Mouse (Mus musculus) CD4-positive helper T cell, adult 2 months (primary cell): Measurements from ENCODE around the gene Rasa2.
A peak's percentile ranks its signal among the peaks of the same experiment; 100 is the strongest.
"Not testable (repeated sequence)": the region's sequence is repeated elsewhere in the genome, so short reads cannot be mapped to it uniquely, and the experiment has no call there.

ENCODE experiments used
- DNase-seq: peaks from one replicate; pipeline ENCODE4 v3.0.0-alpha.2; 2012; ENCODE audit warnings: low read depth, missing footprints, low spot score

The Rasa2 gene

DNA sequence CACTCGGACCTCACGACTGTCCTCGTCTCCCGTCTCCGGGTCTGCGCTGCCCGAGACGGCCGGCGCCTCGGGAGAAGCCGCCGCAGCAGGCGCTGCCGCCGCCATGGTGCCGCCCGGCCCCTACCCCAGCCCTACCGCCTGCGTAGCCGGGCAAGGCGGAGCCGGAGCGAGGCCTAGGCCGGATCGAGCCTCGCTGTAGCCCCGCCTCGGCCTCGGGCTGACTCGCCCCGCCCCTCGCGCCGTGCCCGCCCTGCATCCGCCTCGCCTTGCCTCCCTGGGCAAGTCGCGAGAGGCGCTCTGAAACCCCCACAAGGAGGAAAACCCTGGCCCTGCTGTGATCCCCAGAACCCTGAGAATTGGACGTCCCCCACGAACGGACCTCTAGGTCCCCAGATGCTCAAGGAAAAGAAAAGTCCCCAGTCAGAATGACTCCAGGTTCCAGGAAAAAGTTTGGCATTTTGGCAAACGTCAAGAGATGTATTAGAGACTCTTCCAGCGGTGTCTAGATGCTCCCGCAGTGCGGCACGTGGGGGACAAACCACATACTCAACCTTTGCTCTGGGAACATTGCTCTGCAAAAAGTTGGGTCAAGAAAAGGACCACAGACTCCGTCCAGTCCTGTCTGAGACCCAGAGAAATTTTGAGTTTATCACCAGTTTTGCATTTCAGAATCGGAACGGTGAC, at the start of gene Rasa2:
Rasa2 (minus strand) TSS at position 229 of the 684 bp plus-strand sequence.
- DNase-seq = peak; percentile 94

DNA sequence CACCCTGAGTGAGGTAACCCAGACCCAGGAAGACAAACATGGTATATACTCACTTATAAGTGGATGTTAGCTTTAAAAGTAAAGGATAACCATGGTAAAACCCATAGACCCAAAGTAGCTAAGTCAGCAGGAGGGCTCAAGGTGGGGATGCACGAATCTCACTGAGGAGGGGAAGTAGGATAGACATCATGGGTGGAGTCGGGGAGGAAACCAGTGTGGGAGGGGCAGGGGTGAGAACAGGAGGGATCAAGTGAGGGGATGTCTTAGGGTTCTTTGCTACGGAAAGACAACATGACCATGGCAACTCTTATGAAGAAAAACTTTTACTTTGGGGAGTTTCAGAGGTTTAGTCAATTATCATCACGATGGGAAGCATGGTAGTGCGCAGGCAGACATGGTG, 47.2 kb upstream of the Rasa2 start:
- DNase-seq = peak; percentile 12

DNA sequence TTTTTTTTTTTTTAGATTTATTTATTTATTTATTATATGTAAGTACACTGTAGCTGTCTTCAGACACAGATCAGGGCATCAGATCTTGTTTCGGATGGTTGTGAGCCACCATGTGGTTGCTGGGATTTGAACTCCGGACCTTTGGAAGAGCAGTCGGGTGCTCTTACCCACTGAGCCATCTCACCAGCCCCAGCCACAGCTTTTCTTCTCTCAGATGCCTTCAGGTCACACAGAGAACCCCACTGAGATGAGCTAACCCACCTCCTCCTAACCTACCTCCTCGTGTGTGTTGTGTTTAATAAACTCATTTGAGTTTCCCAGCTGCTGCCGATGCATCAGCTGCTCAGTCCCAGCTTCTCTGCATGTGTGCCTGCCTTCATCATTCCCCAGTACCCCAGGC, 46.3 kb upstream of the Rasa2 start:
- DNase-seq = not testable (repeated sequence)

DNA sequence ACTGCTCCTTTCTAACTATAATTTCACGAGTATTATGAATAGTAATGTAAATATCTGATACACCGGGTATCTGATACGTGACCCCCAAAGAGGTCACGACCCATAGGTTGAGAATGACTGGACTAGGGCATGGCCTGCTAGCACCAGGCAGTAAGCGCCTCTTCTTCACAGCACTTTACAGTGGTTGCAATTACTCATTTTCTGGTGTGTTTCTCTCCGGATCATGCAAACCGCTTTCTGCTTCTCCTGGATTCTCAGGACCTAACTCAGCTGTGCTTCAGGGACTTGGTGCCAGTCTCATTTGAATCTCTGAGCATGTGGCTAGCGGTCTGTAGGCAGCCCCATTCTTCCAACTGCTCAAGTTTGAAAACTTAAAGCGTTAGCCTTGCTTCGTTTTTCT, 45.3 kb upstream of the Rasa2 start:
- DNase-seq = no peak

DNA sequence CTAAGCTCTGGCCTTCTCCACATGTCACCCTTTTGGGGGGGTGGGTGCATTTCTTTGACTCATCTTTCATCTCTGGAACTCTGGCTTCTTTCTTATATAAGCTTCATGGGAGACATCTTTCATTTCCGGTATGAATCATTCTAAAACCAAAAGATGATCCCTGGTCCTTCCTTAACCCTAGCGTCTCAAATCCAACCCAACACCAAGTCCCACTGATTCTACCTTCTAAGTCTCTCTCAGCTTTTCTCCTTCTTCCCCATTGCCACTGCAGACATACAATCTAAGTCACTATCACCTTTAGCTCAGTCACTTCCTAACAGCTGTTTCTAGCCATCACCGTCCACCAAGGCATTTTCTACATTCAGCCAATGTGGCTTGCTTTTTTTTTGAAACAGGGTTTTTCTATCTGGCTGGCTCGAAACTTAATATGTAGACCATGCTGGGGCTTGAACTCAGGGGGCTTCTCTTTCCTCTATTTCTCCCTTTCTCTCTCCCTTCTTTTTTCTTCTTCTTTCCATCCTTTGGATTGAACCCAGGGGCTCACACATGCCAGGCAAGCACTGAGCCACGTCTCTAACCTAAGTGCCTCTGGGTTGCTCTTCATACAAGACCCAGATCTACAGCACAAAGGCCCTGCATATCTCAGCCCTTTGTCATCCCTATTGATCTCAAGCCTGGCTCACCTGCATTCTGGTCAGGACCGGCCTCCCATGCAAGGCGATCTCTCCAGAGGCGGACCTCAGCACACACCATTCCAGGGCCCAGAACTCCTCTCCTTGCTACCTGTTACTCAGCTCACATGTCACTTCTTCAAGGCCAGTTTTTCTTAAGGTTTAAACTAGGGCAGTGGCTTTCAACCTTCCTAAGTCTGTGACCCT, 44.6 kb upstream of the Rasa2 start:
- no peak for DNase-seq

GRCm38 (mm10) chr9:96675071-96675762, 43.8 kb upstream of the Rasa2 start:
- peak; percentile 84 for DNase-seq

DNA sequence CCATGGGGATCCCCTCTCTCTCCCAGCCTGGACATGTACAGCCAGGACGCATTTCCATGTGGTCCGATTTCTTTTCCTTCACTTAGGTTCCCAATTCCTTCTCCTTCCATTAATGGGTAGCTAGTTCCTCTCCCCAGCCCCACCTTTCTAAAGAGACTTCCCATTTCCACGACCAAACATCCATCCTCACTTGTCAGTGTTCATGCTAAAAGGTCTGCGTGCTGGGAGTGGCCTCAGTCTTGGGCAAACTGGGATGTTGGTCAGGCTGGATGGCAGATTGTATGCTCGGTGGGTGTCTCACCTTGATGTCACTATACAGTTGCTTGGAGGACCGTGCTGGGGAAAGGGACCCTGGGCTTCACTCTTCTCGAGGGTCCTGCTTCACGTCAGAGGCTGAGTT, 42.9 kb upstream of the Rasa2 start:
- DNase-seq = no peak

- DNase-seq = no peak
Observed at GRCm38 (mm10) chr9:96672466-96672865, 41.0 kb upstream of the Rasa2 start.

DNA sequence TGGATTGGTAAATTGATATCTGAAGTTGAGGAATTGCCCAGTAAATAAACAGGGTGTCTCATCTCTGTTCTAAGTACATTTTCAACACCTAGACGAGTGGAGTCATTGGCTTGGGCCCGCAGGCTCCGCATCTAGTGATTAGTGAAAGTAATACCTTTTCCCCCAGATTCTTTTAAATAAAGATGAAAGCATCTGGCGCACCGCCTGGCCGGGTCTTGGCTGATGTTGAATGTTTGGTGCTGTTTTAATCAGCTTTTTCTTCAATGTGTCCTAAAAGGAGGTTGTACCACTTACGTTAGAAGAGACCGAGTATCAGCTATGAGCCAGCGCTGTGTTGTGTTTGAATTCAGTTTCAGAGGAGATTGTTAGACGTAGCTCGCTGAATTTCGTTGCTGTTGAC, 39.8 kb upstream of the Rasa2 start:
- DNase-seq = no peak

DNA sequence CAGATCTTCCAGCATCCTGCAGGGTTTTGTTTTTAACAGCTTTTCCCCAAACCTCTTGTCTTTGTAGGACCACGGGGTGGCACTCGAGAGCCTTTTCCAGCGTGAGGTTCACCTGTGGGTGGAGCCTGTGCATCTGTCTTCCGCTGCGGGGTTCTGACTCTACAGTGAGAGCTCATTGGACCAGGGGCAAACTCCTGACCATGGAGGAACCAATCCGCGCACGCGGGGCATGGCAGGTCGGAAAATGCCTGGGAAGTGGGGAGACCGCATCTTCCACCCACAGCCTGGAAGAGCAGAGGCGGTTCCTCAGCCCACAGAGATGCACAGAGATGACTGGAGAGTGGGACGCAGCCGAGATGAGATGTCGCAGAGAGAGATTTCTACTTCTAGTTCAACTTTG, 38.5 kb upstream of the Rasa2 start:
- DNase-seq = peak; percentile 96

DNA sequence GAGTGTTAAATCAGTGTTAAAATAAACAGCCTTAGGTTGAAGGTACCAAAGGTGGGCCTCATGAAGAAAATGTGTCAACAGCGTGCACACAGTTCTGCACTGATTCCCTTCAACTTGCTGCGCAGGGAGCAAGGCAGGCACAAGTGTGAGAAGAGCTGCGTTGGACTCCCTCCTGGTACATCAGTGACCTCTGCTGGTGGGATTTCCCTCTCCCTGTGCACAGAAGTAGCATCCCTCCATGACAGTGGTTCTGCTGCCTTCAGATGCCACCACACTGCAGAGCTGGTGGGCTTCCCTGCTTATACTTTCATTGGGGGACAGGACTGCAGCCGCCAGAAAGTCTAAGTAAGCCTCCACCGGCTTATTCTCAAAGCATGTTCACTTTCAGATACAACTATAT, 37.2 kb upstream of the Rasa2 start:
- DNase-seq = peak; percentile 60

DNA sequence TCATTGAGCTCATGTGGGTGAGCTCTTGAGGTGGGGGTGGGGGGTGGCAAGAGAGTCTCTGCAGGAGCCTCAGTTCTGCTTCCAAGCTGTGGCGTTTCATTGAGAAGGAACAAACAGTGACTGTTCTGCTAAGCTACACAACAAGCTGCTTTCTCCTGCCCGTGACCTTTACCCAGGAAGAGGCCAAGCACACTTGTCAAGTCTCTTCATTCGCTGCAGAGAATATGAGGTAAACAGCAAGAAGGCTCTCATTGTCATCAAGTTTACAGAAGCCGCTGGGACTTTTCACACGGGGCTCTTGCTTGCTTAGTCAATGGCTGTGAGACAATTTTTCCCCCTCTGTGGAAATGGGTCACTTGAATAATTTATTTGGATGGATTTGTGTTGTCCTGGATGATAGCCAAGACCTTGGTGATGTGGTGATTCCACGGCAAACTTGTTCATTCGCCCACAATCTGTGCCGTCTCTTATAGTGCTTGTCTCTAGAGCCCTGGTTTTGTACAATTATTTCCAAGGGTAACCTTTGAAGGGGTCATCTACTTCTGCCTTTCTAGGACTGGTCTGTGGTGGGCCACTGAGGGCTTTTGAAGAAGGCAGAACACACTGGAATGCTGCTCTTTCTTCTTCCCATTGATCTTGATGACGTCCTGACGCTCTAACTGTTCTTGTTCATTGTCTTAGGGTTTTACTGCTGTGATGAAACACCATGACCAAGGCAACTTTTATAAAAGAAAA, 29.3 kb upstream of the Rasa2 start:
- DNase-seq = no peak

DNA sequence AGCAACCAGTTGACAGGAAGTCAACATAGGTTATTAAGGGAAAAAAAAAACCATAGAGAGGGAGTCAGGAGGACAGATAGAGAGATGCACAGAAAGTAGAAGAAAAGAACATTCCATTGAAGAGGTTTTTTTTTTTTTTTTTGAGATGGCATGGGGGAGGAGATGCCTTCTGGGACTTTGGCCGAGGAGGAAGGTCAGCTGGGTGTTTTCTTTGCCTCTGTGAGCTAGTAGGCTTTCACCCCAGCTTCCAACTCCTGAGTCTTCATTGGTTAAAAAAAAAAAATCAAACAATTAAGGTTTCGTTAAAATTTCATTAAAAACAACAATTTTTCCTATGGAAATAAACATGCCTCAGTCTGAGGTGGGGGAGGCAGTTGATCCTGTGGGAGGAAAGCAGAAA, 28.4 kb upstream of the Rasa2 start:
- no peak for DNase-seq

GRCm38 (mm10) chr9:96653538-96653937, 22.1 kb upstream of the Rasa2 start:
- no peak for DNase-seq

DNA sequence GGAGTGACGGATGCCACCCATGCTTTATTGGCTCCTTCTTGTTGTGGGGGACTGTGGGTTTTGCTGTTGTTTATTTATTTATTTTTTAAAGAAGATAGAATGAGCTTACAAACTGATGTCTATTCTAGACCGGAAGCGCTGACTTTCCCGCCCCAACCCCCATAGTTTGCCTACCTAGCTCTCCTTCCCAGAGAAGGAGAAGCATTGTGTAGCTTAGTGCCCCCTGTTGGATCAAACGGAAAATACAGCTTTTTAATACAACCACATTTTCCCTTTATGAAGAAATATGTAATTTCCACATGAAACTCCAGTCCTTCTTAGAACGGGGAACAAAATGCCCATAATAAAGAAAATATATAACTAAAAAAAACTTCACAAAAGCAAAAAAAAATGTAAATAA, 21.3 kb upstream of the Rasa2 start:
- DNase-seq = peak; percentile 68

DNA sequence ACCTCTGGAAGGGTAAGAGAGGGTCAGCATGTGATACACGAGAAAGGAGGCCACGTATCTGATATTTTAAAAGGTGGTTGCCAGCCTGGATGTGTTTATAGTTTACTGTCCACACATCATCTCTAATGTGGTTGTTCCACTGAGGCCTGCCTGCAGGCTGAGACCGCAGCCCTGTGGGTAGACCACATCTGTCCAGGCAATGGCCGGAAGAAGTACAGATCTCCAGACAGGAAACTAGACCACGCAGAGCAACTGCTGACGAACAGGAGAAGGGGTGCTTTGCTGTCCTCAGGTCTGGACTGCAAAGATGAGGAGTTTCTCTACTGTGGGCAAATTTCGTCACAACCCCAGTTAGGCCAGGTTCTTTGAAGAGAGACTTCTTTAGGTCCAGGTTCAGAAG, 19.4 kb upstream of the Rasa2 start:
- DNase-seq = no peak

DNA sequence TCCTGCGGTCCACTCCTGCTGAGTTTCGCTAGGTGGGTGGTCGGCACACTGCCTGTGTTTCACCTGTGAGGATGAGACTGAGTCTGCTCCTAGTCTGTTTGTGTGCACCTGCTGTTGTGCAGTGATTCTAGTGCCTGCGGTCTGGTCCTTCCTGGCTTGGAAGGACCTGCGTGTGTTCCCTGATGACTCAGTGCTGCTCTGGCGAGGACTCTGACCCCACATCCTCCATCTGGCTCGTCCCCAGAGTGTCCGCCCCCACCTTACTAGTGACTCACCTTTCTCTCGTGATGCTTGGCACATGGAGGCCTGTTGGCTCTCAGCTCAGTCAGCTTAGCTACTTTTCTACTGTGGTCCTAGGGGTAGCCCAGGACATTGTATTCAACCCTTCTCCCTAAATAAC, 18.5 kb upstream of the Rasa2 start:
- DNase-seq = peak; percentile 64

- DNase-seq = no peak
Observed at GRCm38 (mm10) chr9:96649362-96649761, 17.9 kb upstream of the Rasa2 start.

- peak; percentile 59 for DNase-seq
Observed at GRCm38 (mm10) chr9:96646668-96647295, 15.4 kb upstream of the Rasa2 start.

DNA sequence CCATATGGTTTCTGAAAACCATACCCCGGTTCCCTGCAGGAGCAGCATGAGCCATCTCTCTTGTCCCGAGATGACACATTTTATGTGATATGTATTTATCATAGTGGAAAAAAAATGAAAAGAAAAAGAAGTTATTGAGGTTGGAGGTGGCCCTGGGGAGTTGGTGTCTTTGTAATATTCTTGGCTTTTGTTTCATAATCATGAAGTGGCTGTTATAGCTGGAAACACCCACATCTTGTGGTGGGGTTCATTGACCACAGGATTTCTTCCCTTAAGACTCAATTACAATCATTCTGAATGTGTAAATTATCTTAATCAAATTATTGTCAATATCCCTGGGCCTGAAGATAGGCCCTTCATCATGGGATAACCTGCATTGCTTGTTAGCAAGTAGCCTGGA, 13.4 kb upstream of the Rasa2 start:
- no peak for DNase-seq

DNA sequence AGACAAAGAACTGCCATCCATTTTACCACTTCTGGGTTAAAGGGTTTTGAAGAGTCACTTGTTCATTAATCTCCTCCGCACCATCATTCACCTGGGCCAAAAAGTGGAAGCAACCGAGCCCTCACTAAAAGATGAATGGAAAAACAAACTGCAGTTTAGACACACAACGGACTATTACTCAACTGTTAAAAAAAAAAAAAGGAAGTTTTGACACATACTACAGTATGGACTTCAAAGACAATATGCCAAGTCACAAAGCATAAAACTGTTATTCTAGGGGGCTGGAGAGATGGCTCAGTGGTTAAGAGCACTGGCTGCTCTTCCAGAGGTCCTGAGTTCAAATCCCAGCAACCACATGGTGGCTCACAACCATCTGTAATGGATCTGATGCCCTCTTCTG, 12.6 kb upstream of the Rasa2 start:
- DNase-seq = not testable (repeated sequence)
